Mouse (Mus musculus): ENCODE data around the gene Nbea.

DNA sequence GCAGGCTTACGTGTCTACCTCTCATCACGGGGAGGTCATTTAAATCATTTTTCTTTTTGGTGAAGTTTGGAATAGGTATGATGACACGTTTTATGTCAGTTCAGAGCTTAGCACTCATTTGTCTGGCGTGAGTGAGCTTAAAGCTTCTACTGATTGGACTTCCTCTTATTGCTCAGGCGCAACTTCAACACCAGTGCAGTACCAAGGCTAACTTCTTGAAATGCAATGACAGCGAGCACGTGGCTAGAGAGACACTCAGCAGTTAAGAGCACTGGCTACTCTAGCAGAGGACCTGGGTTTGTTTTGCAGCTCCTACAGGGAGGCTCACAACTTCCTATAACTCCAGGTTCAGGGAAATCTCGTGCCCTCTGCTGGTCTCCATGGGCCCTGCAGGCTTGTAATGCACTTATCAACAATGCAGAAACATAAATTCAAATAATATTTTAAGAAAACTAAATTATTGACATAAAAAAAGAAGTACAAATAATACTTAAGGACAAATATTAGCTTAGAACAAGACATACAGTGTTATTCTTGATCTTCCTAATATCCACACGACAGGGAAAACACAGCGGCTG is 523.2 kb downstream of the Nbea start:
- TF ChIP-seq TAL1 (IDR thresholded peaks at IDR 0.05; ENCODE audit: low read length) (no peak), GATA1 (IDR thresholded peaks at IDR 0.05; ENCODE audit: low read length) (no peak)

Data from erythroblast, embryonic 14.5 days (primary cell).